Mouse (Mus musculus) E14TG2a.4 (cell line): ENCODE measurements at regions not wholly inside any gene's neighbourhood (a gene's known extent, or its start where the extent isn't known, plus 50 kb on each side); places are given as distances from the start of the nearest gene placed in this dataset.

Source experiments
- CTCF ChIP-seq: conservative IDR thresholded peaks from 2 replicates; pipeline ENCODE4 v1.5.1; 2014; ENCODE audit warnings: low read length
- NANOG ChIP-seq: IDR thresholded peaks from 2 replicates; pipeline ENCODE4 v1.6.1; 2014; ENCODE audit warnings: borderline replicate concordance, low read length, mixed read lengths
- POU5F1 ChIP-seq: IDR thresholded peaks from 2 replicates; pipeline ENCODE4 v1.6.1; 2014; ENCODE audit warnings: low read length, borderline replicate concordance

GRCm38 (mm10) chr6:49655241-49655640 lies 167.3 kb upstream of the Npy start:
- no peak for TF ChIP-seq CTCF
- TF ChIP-seq POU5F1, result no peak
- TF ChIP-seq NANOG, result no peak
